Mouse (Mus musculus): ENCODE results near the gene G6pc. TPM values are rescaled to one million over a fixed set of nuclear protein-coding genes. Genes with fewer than 3 reads are reported as not detected.
A peak's percentile ranks its signal among the peaks of the same experiment; 100 is the strongest.

Gene G6pc
- polyA plus RNA-seq, 1 experiment from 2014 or later, result not detected

DNA sequence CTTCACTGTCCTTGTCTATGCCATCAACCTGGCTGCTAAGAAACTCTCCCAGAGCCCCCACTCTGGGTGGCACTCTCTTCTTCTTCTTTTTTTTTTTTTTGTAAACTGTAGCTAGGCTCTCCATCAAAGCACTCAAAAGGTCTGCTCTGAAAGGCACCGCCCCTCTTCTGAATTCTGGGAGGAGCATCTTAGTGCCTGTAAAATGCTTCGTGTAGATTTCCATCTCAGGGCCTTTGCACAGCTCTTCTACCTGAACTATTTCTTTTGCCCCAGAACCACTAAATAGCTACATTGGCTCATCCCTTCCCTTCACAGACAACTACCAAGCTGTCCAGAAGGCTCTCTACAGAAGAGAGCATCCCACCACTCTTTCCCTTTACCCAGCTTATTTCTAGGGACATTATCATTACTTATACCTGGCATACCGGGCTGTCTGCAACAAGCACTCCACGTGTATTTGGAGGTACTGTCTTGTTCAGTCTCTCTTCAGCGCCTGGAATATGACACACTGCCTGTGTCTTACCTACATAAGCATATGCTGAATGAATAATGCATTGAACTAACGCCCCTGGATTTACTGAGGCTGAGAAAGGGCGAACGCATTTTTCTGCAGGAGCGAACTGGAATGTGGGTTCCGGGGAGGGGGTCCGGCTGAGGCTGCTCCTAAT is 49.2 kb downstream of the G6pc start:
- Histone ChIP-seq H3K4me3 (replicated peaks) (peak overlapping the region; percentile 86), H3K27me3 (no peaks in the 10 kb centered on the region), H3K36me3 (peaks cover 25% of the 10 kb centered on the region), H3K4me2 (peak overlapping the region; percentile 83), H3K9me3 (no peaks in the 10 kb centered on the region), H3K9ac (replicated peaks) (peak overlapping the region; percentile 85), H3K4me1 (replicated peaks) (peaks cover 8% of the 10 kb centered on the region), H3K27ac (peak overlapping the region; percentile 79)
- ATAC-seq (ENCODE audit: insufficient number of reproducible peaks, insufficient read depth, low FRiP score, low TSS enrichment, low read depth), result 0 out of 2 replicates have a peak, but pooled peaks have one; percentile 34
- WGBS, result 3% methylated on average over 11 of the region's 11 CpGs

DNA sequence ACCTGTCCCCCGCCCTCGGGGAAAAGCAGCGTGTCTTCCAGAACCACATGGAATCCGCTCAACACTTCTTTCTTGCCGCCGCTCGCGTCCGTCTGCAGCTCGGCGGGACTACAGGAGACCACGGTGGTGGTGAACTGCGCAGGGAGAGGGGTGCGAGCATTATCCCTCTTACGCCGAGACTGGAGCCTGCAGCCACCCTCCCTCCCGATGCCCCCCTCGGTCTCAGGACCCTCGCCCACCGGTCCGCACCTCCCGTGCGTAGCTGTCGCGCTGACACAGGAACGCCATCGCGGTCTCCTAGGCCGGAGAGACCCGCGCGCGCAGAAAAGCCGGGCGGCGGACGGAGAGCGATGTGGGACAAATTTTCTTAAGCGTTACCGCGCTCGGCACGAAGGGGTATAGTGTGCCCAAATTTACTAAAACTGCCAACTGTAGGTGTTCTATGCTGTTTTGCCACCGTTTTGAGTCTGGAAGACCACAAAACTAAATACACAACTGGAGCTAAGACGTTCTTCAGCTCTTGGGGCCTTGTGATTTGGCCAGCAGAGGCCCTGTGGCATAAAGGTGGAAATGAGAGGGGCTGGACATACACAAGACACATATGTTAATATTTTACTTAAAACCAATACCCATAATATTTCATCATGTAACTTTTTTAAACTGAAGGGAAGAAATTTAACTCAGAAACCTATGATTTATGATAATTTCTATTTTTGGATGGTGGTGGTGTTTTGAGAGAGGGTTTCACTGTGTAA is 49.9 kb downstream of the G6pc start, which contains the start of gene Aarsd1:
Gene Aarsd1, minus strand, starts transcription at position 515 of the 755 bp plus-strand sequence.
- peak within 1 kb of the TSS; percentile 85 for H3K9ac ChIP-seq (replicated peaks)
- under 1% methylated on average over 45 of the region's 45 CpGs for WGBS

DNA sequence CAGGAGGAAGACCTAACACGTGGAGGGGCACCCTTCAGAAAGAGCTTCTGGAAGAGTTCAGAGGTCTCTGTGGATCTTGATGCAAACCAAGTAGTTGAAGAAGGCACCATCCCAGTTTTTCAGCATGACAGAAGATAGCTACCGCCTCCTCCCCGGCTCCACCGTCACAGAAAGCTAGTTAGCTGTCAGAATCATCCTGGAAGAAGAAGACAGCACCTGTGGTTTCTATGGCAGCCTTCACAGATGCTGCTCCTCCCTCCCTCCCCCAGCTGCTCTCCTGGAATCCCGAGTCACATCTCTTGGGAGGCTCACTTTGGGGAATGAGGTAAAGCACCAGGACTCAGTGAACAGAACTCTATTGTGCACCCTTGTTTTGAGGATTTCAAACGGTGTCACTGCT is 51.6 kb downstream of the G6pc start:
- no peak overlapping the region for H3K27ac ChIP-seq
- ATAC-seq (ENCODE audit: insufficient number of reproducible peaks, insufficient read depth, low FRiP score, low TSS enrichment, low read depth), result no peak
- H3K4me3 ChIP-seq (replicated peaks), result no peak overlapping the region
- no peaks in the 10 kb centered on the region for H3K27me3 ChIP-seq
- H3K9ac ChIP-seq (replicated peaks), result no peak overlapping the region
- H3K36me3 ChIP-seq, result peaks cover 2% of the 10 kb centered on the region; the same call in 1 of the 2 replicates
- H3K4me2 ChIP-seq, result no peak overlapping the region
- peaks cover 13% of the 10 kb centered on the region for H3K4me1 ChIP-seq (replicated peaks)
- no peaks in the 10 kb centered on the region for H3K9me3 ChIP-seq
- WGBS, result 59% methylated on average over 6 of the region's 6 CpGs

More for the DNA sequence above, 49.9 kb downstream of the G6pc start, which contains the start of gene Aarsd1:
- Histone ChIP-seq H3K27me3 (no peaks in the 10 kb centered on the region), H3K36me3 (peaks cover 18% of the 10 kb centered on the region), H3K4me2 (peak within 1 kb of the TSS; percentile 83), H3K4me1 (replicated peaks) (peaks cover 8% of the 10 kb centered on the region), H3K9me3 (no peaks in the 10 kb centered on the region), H3K27ac (peak within 1 kb of the TSS; percentile 79), H3K4me3 (replicated peaks) (peak within 1 kb of the TSS; percentile 86)
- ATAC-seq (ENCODE audit: insufficient number of reproducible peaks, insufficient read depth, low FRiP score, low TSS enrichment, low read depth), result peak; percentile 58; the same call in 1 of the 2 replicates

- no peak for ATAC-seq (ENCODE audit: insufficient number of reproducible peaks, insufficient read depth, low FRiP score, low TSS enrichment, low read depth)
- Histone ChIP-seq H3K9me3 (no peaks in the 10 kb centered on the region), H3K4me1 (replicated peaks) (peaks cover 17% of the 10 kb centered on the region), H3K4me3 (replicated peaks) (no peak overlapping the region), H3K27me3 (no peaks in the 10 kb centered on the region), H3K27ac (no peak overlapping the region), H3K4me2 (no peak overlapping the region), H3K9ac (replicated peaks) (no peak overlapping the region), H3K36me3 (no peaks in the 10 kb centered on the region)
- WGBS, result 24% methylated on average over 3 of the region's 3 CpGs
Measured at GRCm38 (mm10) chr11:101419610-101420009, 52.2 kb downstream of the G6pc start.

- H3K4me3 ChIP-seq (replicated peaks), result no peak overlapping the region
- H3K4me2 ChIP-seq, result no peak overlapping the region
- 89% methylated on average over 5 of the region's 5 CpGs for WGBS
- ATAC-seq (ENCODE audit: insufficient number of reproducible peaks, insufficient read depth, low FRiP score, low TSS enrichment, low read depth), result no peak
- no peaks in the 10 kb centered on the region for H3K27me3 ChIP-seq
- H3K9ac ChIP-seq (replicated peaks), result no peak overlapping the region
- H3K27ac ChIP-seq, result no peak overlapping the region
- peaks cover 17% of the 10 kb centered on the region for H3K4me1 ChIP-seq (replicated peaks)
- H3K36me3 ChIP-seq, result no peaks in the 10 kb centered on the region
- H3K9me3 ChIP-seq, result no peaks in the 10 kb centered on the region
Measured at GRCm38 (mm10) chr11:101420148-101420547, 52.8 kb downstream of the G6pc start.

GRCm38 (mm10) chr11:101424105-101424851 is 56.9 kb downstream of the G6pc start, which contains the start of gene Gm27029:
Gene Gm27029, minus strand, starts transcription at chr11:101424796.
- Histone ChIP-seq H3K4me2 (peak within 1 kb of the TSS; percentile 95), H3K27ac (peak within 1 kb of the TSS; percentile 70), H3K9ac (replicated peaks) (peak within 1 kb of the TSS; percentile 78), H3K27me3 (no peaks in the 10 kb centered on the region), H3K9me3 (no peaks in the 10 kb centered on the region), H3K4me1 (replicated peaks) (peaks cover 29% of the 10 kb centered on the region), H3K36me3 (no peaks in the 10 kb centered on the region), H3K4me3 (replicated peaks) (peak within 1 kb of the TSS; percentile 97)
- ATAC-seq (ENCODE audit: insufficient number of reproducible peaks, insufficient read depth, low FRiP score, low TSS enrichment, low read depth), result peak; percentile 72; the same call in 1 of the 2 replicates
- WGBS, result 4% methylated on average over 23 of the region's 23 CpGs

DNA sequence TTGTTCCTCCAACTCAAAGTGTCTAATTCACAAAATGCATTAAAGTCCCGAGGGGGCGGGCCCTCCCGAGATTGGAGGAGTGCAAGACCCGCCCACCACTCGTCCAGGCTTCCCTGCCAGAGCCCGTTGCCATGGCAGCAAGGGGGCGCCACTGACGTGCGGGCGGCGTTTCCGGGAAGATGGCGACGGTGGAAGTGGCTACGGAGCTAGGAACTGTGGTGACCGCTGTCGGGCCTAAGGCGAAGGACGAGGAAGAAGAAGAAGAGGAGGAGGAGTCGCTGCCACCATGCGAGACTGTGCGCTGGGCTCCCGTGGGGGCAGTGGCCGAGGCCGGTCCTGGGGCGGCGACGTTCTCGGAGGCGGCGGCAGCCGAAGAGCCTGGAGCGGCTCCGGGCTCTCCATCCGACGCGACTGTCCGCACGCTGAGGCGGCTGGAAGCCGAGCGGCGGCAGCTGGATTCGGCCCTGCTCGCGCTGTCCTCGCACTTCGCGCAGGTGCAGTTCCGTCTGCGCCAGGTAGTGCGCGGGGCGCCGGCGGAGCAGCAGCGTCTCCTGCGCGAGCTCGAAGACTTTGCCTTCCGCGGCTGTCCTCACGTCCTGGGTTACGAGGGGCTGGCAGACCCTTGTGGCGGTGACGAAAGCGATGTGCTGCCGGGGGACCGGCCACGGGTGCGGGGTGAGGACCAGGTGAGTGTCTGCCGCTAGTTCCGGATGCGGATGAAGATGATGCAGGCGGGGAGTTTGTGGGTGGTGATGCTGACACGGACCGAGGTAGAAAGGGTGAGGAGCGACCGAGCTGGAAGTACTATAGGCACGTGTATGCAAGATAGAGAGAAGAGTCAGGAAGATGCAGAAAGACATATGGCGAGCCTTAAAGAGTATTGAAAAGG is 57.8 kb downstream of the G6pc start, which contains the start of the genes Rundc1 and Ptges3l:
Gene Rundc1, plus strand, starts transcription at position 161 of the 889 bp plus-strand sequence.
Gene Ptges3l, minus strand, starts transcription at position 409 of the 889 bp plus-strand sequence.
- Histone ChIP-seq H3K27ac (peak within 1 kb of the TSS; percentile 70), H3K4me3 (replicated peaks) (peak within 1 kb of the TSS; percentile 97), H3K36me3 (peaks cover 9% of the 10 kb centered on the region), H3K4me1 (replicated peaks) (peaks cover 29% of the 10 kb centered on the region), H3K4me2 (peak within 1 kb of the TSS; percentile 95), H3K27me3 (no peaks in the 10 kb centered on the region), H3K9me3 (no peaks in the 10 kb centered on the region), H3K9ac (replicated peaks) (peak within 1 kb of the TSS; percentile 78)
- under 1% methylated on average over 81 of the region's 81 CpGs for WGBS
- ATAC-seq (ENCODE audit: insufficient number of reproducible peaks, insufficient read depth, low FRiP score, low TSS enrichment, low read depth), result peak; percentile 94

DNA sequence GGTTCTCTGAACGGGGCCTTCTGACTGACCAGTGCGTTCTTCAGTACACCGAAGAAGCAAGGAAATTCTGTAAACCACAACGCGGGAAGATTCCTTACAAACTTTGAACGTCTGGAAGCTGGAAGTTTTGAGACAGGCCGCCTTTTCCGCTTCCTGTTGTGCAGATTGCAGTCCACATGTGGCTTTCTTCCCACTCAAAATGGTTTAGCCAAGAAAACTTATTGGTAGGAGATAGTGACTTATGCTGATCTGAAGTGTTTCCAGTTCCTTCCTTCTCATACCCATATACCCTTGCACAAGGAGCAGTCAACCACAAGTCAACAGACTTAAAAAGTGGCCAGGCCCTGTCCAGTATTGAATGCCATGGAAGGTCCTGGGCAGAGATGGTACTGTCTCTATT is 58.8 kb downstream of the G6pc start:
- peaks cover 29% of the 10 kb centered on the region for H3K4me1 ChIP-seq (replicated peaks)
- ATAC-seq (ENCODE audit: insufficient number of reproducible peaks, insufficient read depth, low FRiP score, low TSS enrichment, low read depth), result no peak

More for the DNA sequence above, 58.8 kb downstream of the G6pc start:
- Histone ChIP-seq H3K36me3 (peaks cover 19% of the 10 kb centered on the region), H3K9me3 (no peaks in the 10 kb centered on the region), H3K4me2 (peak overlapping the region; percentile 95), H3K4me3 (replicated peaks) (peak overlapping the region; percentile 97), H3K9ac (replicated peaks) (peak overlapping the region; percentile 78), H3K27me3 (no peaks in the 10 kb centered on the region), H3K27ac (no peak overlapping the region)
- 68% methylated on average over 8 of the region's 8 CpGs for WGBS
